Mouse (Mus musculus) erythroblast, embryonic 14.5 days (primary cell): ENCODE measurements around the gene Msln.

Experiments
- GATA1 ChIP-seq: IDR thresholded peaks from 2 replicates; pipeline ENCODE4 v1.6.1; 2012; ENCODE audit warnings: low read length, inconsistent platforms, mixed read lengths
- TAL1 ChIP-seq: IDR thresholded peaks from 3 replicates; pipeline ENCODE4 v1.6.1; 2012; ENCODE audit warnings: low read length, inconsistent platforms, mixed read lengths

- TF ChIP-seq TAL1 (no peak), GATA1 (no peak)
Observed at GRCm38 (mm10) chr17:25794197-25794596, 40.0 kb upstream of the Msln start.
